Mouse (Mus musculus): ENCODE measurements around the gene Olfr357. TPM values are rescaled to one million over a fixed set of nuclear protein-coding genes. Genes with fewer than 3 reads are reported as not detected.

Gene Olfr357
- not detected in 2 replicates for polyA plus RNA-seq (2015; fragmentation: Nextera tagmentation; extraction: Ambion mirVana)

DNA sequence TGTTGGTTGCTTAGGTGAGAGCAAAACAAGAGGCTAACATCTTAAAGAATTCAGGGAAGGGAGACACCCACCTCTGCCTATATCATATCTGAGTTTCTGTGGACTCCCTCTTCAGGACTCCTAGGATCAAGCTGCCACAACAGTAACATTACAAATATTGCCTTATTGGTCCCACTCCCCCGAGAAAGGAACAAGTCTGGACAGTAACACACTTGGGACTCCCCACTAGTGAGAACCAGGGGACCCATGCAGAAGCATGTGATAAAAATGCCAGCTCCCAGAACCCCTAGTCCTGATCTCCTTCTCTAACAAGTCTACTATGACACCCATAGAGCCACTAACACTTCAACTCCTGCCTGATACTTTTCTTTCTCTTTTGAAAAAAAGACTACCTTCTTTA is at the start of gene Olfr357:
Olfr357 (plus strand) TSS at position 301 of the 400 bp plus-strand sequence.
- Histone ChIP-seq H3K27me3 (no peaks in the 10 kb centered on the region), H3K9me3 (replicated peaks) (no peaks in the 10 kb centered on the region), H3K27ac (no peak within 1 kb of the TSS), H3K9ac (no peak within 1 kb of the TSS), H3K4me2 (no peak within 1 kb of the TSS), H3K4me3 (replicated peaks) (no peak within 1 kb of the TSS), H3K4me1 (no peaks in the 10 kb centered on the region), H3K36me3 (no peaks in the 10 kb centered on the region)
- no peak for ATAC-seq (replicated peaks; ENCODE audit: low FRiP score)
- 49% methylated on average over 1 of the region's 1 CpGs for WGBS

DNA sequence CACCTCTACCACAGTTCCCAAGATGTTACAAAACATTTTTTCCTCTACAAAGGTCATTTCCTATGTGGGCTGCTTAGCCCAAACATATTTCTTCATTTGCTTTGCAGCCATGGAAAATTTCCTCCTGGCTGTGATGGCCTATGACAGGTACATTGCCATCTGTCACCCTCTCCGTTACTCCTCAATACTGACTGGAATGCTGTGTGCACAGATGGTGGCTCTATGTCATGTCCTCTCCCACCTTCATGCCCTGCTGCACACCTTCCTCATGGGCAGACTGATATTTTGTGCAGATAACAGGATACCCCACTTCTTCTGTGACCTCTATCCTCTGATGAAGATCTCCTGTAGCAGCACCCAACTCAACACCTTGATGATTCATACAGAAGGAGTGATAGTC is 3.4 kb downstream of the Olfr357 start:
- H3K4me3 ChIP-seq (replicated peaks), result no peak overlapping the region
- 97% methylated on average over 1 of the region's 1 CpGs for WGBS
- H3K27me3 ChIP-seq, result no peaks in the 10 kb centered on the region
- ATAC-seq (replicated peaks; ENCODE audit: low FRiP score), result no peak
- H3K9ac ChIP-seq, result no peak overlapping the region
- no peak overlapping the region for H3K27ac ChIP-seq
- no peaks in the 10 kb centered on the region for H3K4me1 ChIP-seq
- no peaks in the 10 kb centered on the region for H3K9me3 ChIP-seq (replicated peaks)
- H3K4me2 ChIP-seq, result no peak overlapping the region
- H3K36me3 ChIP-seq, result no peaks in the 10 kb centered on the region

DNA sequence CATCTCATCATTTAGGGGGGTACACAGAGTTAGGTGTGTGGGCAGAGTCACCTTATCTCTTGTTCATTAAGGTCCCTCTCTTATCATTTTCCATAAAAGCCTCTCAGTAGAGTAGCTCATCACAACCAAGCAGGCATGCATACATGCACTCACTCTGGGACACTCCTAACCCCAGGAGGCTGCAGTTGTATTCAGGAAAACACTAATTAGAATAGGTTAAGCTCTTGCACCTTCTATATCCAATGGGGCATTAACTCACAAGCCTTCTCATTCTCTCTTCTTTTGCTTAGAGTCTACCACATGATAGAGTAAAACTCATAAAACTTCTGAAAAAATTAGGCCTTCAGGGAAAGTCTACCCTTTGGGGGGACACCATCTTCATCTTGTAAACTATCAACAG is 15.6 kb downstream of the Olfr357 start, which contains the start of gene Olfr358:
Olfr358 (minus strand) TSS at position 101 of the 400 bp plus-strand sequence.
- Histone ChIP-seq H3K27me3 (no peaks in the 10 kb centered on the region), H3K9me3 (replicated peaks) (no peaks in the 10 kb centered on the region; the same call in 1 of the 2 replicates), H3K36me3 (no peaks in the 10 kb centered on the region), H3K4me3 (replicated peaks) (no peak within 1 kb of the TSS), H3K4me2 (no peak within 1 kb of the TSS), H3K9ac (no peak within 1 kb of the TSS), H3K4me1 (no peaks in the 10 kb centered on the region), H3K27ac (no peak within 1 kb of the TSS)
- no peak for ATAC-seq (replicated peaks; ENCODE audit: low FRiP score)

Other genes with a start within 250 kb of the Olfr357 start
- gene Olfr348, start 209.6 kb upstream of the Olfr357 start, polyA plus RNA-seq (2015; fragmentation: Nextera tagmentation; extraction: Ambion mirVana), result not detected in 2 replicates
- not detected in 2 replicates for gene Olfr50, start 203.3 kb upstream of the Olfr357 start, polyA plus RNA-seq (2015; fragmentation: Nextera tagmentation; extraction: Ambion mirVana)
- gene Olfr3, start 176.8 kb upstream of the Olfr357 start, polyA plus RNA-seq (2015; fragmentation: Nextera tagmentation; extraction: Ambion mirVana), result not detected in 2 replicates
- gene Olfr350, start 147.5 kb upstream of the Olfr357 start, polyA plus RNA-seq (2015; fragmentation: Nextera tagmentation; extraction: Ambion mirVana), result not detected in 2 replicates
- gene Olfr351, start 131.2 kb upstream of the Olfr357 start, polyA plus RNA-seq (2015; fragmentation: Nextera tagmentation; extraction: Ambion mirVana), result not detected in 2 replicates
- gene Olfr352, start 125.4 kb upstream of the Olfr357 start, polyA plus RNA-seq (2015; fragmentation: Nextera tagmentation; extraction: Ambion mirVana), result not detected in 2 replicates
- gene Olfr353, start 100.9 kb upstream of the Olfr357 start, polyA plus RNA-seq (2015; fragmentation: Nextera tagmentation; extraction: Ambion mirVana), result not detected in 2 replicates
- not detected in 2 replicates for gene Olfr354, start 88.1 kb upstream of the Olfr357 start, polyA plus RNA-seq (2015; fragmentation: Nextera tagmentation; extraction: Ambion mirVana)
- gene Olfr355, start 64.9 kb upstream of the Olfr357 start, polyA plus RNA-seq (2015; fragmentation: Nextera tagmentation; extraction: Ambion mirVana), result not detected in 2 replicates
- not detected in 2 replicates for gene Olfr356, start 56.7 kb upstream of the Olfr357 start, polyA plus RNA-seq (2015; fragmentation: Nextera tagmentation; extraction: Ambion mirVana)
- not detected in 2 replicates for gene Olfr358, start 15.5 kb downstream of the Olfr357 start, polyA plus RNA-seq (2015; fragmentation: Nextera tagmentation; extraction: Ambion mirVana)
- gene Olfr360, start 71.9 kb downstream of the Olfr357 start, polyA plus RNA-seq (2015; fragmentation: Nextera tagmentation; extraction: Ambion mirVana), result not detected in 2 replicates
- not detected in 2 replicates for gene Olfr361, start 95.5 kb downstream of the Olfr357 start, polyA plus RNA-seq (2015; fragmentation: Nextera tagmentation; extraction: Ambion mirVana)
- not detected in 2 replicates for gene Olfr362, start 124.1 kb downstream of the Olfr357 start, polyA plus RNA-seq (2015; fragmentation: Nextera tagmentation; extraction: Ambion mirVana)
- gene Olfr364-ps1, start 145.5 kb downstream of the Olfr357 start, polyA plus RNA-seq (2015; fragmentation: Nextera tagmentation; extraction: Ambion mirVana), result not detected in 2 replicates
- not detected in 2 replicates for gene Olfr365, start 194.4 kb downstream of the Olfr357 start, polyA plus RNA-seq (2015; fragmentation: Nextera tagmentation; extraction: Ambion mirVana)
- not detected in 2 replicates for gene Olfr366, start 217.7 kb downstream of the Olfr357 start, polyA plus RNA-seq (2015; fragmentation: Nextera tagmentation; extraction: Ambion mirVana)

All from kidney, embryonic 15.5 days (tissue).